8 mouse cellular contexts compared by ENCODE assay signal in the genomic region with DNA sequence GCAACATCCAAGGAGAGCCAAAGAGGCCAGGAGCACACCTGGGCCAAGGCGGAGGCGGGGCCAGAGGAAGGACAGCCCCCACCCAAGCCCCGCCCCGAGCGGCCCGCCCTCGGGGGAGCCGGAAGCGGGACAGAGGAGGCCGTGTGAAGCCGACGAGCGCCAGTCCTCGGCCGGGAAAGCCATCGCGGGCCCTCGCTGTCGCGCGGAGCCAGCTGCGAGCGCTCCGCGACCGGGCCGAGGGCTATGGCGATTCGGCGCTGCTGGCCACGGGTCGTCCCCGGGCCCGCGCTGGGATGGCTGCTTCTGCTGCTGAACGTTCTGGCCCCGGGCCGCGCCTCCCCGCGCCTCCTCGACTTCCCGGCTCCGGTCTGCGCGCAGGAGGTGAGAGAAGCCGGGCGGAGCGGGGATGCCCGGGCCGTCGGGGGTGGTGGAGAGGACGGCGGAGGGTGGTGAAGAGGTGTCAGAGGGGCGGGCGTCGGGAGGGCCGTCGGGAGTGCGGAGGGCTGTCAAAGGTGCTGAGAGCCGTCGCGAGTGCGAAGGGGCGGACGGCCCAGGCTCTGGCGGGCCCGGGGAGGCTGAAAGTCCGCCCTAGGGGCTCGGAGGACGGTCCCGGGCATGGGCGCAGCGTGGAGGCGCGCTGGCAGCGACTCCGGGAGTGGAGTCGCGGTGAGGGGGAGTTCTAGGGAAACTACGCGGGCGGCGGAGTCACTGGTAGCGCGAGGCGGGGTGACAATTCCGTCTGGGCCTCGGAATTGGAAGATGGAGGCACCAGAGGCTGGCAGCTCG. TPM values are rescaled to one million over a fixed set of nuclear protein-coding genes. Genes with fewer than 3 reads are reported as not detected.
DNase-seq lines count a peak whose midpoint lies in the region; ATAC-seq and TF ChIP-seq lines count a peak whose summit lies in the region.

A gene (plus strand): TSS at position 162 of the 786 bp plus-strand sequence.

- DNase-seq in CD4-positive helper T cell, adult 2 months (ENCODE audit: low read depth, low spot score): peak; percentile 89
- DNase-seq in ZHBTc4 (ENCODE audit: low read depth, low spot score): peak; percentile 88
- DNase-seq in lung, postnatal 0 days (ENCODE audit: low spot score): peak; percentile 87
- peak; percentile 64 for DNase-seq in ovary, adult 18-20 months (ENCODE audit: low spot score)
- peak; percentile 95 for DNase-seq in thymus, postnatal 25 days

- TF ChIP-seq EP300 in lung, postnatal 0 days (IDR thresholded peaks at IDR 0.05): no peak

- peak within 1 kb of the TSS; percentile 25; the same call in 1 of the 2 replicates for H3K27ac ChIP-seq in embryonic facial prominence, embryonic 12.5 days
- H3K27ac ChIP-seq in heart, embryonic 12.5 days (ENCODE audit: poor library complexity, severe bottlenecking): 0 out of 2 replicates have a peak within 1 kb of the TSS, but pooled peaks have one; percentile 24
- no peak within 1 kb of the TSS for H3K27ac ChIP-seq in kidney, embryonic 15.5 days
- H3K27ac ChIP-seq in lung, postnatal 0 days (ENCODE audit: low read length): peak within 1 kb of the TSS; percentile 75

- no peaks in the 10 kb centered on the region for H3K9me3 ChIP-seq in embryonic facial prominence, embryonic 12.5 days
- 0 out of 2 replicates have a peak, but pooled peaks cover 2% of the 10 kb centered on the region for H3K9me3 ChIP-seq in heart, embryonic 12.5 days (replicated peaks)
- H3K9me3 ChIP-seq in kidney, embryonic 15.5 days (replicated peaks): no peaks in the 10 kb centered on the region
- H3K9me3 ChIP-seq in lung, postnatal 0 days (ENCODE audit: low read length): no peaks in the 10 kb centered on the region

- 1% methylated on average over 90 of the region's 90 CpGs for WGBS in embryonic facial prominence, embryonic 12.5 days
- WGBS in heart, embryonic 12.5 days: under 1% methylated on average over 89 of the region's 90 CpGs
- WGBS in kidney, embryonic 15.5 days: under 1% methylated on average over 89 of the region's 90 CpGs
- WGBS in lung, postnatal 0 days: under 1% methylated on average over 88 of the region's 90 CpGs

- peak within 1 kb of the TSS; percentile 55 for H3K4me2 ChIP-seq in embryonic facial prominence, embryonic 12.5 days (replicated peaks)
- peak within 1 kb of the TSS; percentile 91 for H3K4me2 ChIP-seq in heart, embryonic 12.5 days
- peak within 1 kb of the TSS; percentile 83 for H3K4me2 ChIP-seq in kidney, embryonic 15.5 days
- H3K4me2 ChIP-seq in lung, postnatal 0 days (replicated peaks; ENCODE audit: low read depth, low read length): peak within 1 kb of the TSS; percentile 79

- no peaks in the 10 kb centered on the region for H3K36me3 ChIP-seq in embryonic facial prominence, embryonic 12.5 days
- H3K36me3 ChIP-seq in heart, embryonic 12.5 days: no peaks in the 10 kb centered on the region
- H3K36me3 ChIP-seq in kidney, embryonic 15.5 days: no peaks in the 10 kb centered on the region
- no peaks in the 10 kb centered on the region for H3K36me3 ChIP-seq in lung, postnatal 0 days (ENCODE audit: insufficient read depth, low read length)

- H3K4me3 ChIP-seq in embryonic facial prominence, embryonic 12.5 days: peak within 1 kb of the TSS; percentile 45
- H3K4me3 ChIP-seq in heart, embryonic 12.5 days: peak within 1 kb of the TSS; percentile 74
- H3K4me3 ChIP-seq in kidney, embryonic 15.5 days (replicated peaks): peak within 1 kb of the TSS; percentile 66
- peak within 1 kb of the TSS; percentile 62 for H3K4me3 ChIP-seq in lung, postnatal 0 days (ENCODE audit: low read depth, low read length)

- TF ChIP-seq CTCF in lung, postnatal 0 days (IDR thresholded peaks at IDR 0.05): 0 out of 2 replicates have a peak, but pooled peaks have one; percentile 3

- peak; percentile 83 for ATAC-seq in embryonic facial prominence, embryonic 12.5 days (ENCODE audit: insufficient number of reproducible peaks, insufficient read depth, low FRiP score, low TSS enrichment)
- ATAC-seq in heart, embryonic 12.5 days (ENCODE audit: insufficient number of reproducible peaks, low FRiP score): peak; percentile 85
- ATAC-seq in kidney, embryonic 15.5 days (replicated peaks; ENCODE audit: low FRiP score): peak; percentile 93
- peak; percentile 97 for ATAC-seq in lung, postnatal 0 days

- H3K4me1 ChIP-seq in embryonic facial prominence, embryonic 12.5 days: peaks cover 6% of the 10 kb centered on the region
- peaks cover 21% of the 10 kb centered on the region for H3K4me1 ChIP-seq in heart, embryonic 12.5 days (replicated peaks)
- H3K4me1 ChIP-seq in kidney, embryonic 15.5 days: peaks cover 21% of the 10 kb centered on the region
- H3K4me1 ChIP-seq in lung, postnatal 0 days (ENCODE audit: insufficient read depth, low read depth, low read length): 0 out of 2 replicates have a peak, but pooled peaks cover 8% of the 10 kb centered on the region

- H3K27me3 ChIP-seq in embryonic facial prominence, embryonic 12.5 days: peaks cover 45% of the 10 kb centered on the region
- peaks cover 44% of the 10 kb centered on the region for H3K27me3 ChIP-seq in heart, embryonic 12.5 days (replicated peaks)
- peaks cover 51% of the 10 kb centered on the region for H3K27me3 ChIP-seq in kidney, embryonic 15.5 days
- 0 out of 2 replicates have a peak, but pooled peaks cover 5% of the 10 kb centered on the region for H3K27me3 ChIP-seq in lung, postnatal 0 days (replicated peaks; ENCODE audit: insufficient read depth, low read length)

- peak within 1 kb of the TSS; percentile 41 for H3K9ac ChIP-seq in embryonic facial prominence, embryonic 12.5 days
- H3K9ac ChIP-seq in heart, embryonic 12.5 days: peak within 1 kb of the TSS; percentile 75
- H3K9ac ChIP-seq in kidney, embryonic 15.5 days: peak within 1 kb of the TSS; percentile 50
- H3K9ac ChIP-seq in lung, postnatal 0 days (replicated peaks; ENCODE audit: low read depth): peak within 1 kb of the TSS; percentile 65

RNA-seq across cellular contexts. Expression of the gene that starts here (rescaled TPM):
- polyA plus RNA-seq in embryonic facial prominence, embryonic 12.5 days (2016; fragmentation: Nextera tagmentation; extraction: Ambion mirVana): 4.1 and 5.6 TPM in 2 replicates
- polyA plus RNA-seq in heart, embryonic 12.5 days (2016; fragmentation: Nextera tagmentation; extraction: Ambion mirVana): 5.9 and 7.3 TPM in 2 replicates
- polyA plus RNA-seq in kidney, embryonic 15.5 days (2015; fragmentation: Nextera tagmentation; extraction: Ambion mirVana): 4.4 and 5.4 TPM in 2 replicates
- polyA plus RNA-seq in lung, postnatal 0 days (2015; fragmentation: Nextera tagmentation; extraction: Ambion mirVana): 9.5 and 10.5 TPM in 2 replicates
